Mouse (Mus musculus) megakaryocyte, embryonic 14.5 days (primary cell): ENCODE measurements around the gene Rtn4ip1.

Experiments
- FLI1 ChIP-seq: IDR thresholded peaks from 2 replicates; pipeline ENCODE4 v1.6.1; 2012; ENCODE audit warnings: low read length, inconsistent platforms, mixed read lengths
- GATA1 ChIP-seq: IDR thresholded peaks from 3 replicates; pipeline ENCODE4 v1.6.1; 2012; ENCODE audit warnings: mixed read lengths, low read length, inconsistent platforms, borderline replicate concordance

GRCm38 (mm10) chr10:43998503-43999082 is 97.0 kb downstream of the Rtn4ip1 start:
- TF ChIP-seq GATA1 (no peak), FLI1 (no peak)
